Mouse (Mus musculus): ENCODE results near the gene Immp2l. TPM values are rescaled to one million over a fixed set of nuclear protein-coding genes. Genes with fewer than 3 reads are reported as not detected.

Gene Immp2l
- total RNA-seq, 2 experiments from 2014 or later: 0.37 to 1.5 TPM

DNA sequence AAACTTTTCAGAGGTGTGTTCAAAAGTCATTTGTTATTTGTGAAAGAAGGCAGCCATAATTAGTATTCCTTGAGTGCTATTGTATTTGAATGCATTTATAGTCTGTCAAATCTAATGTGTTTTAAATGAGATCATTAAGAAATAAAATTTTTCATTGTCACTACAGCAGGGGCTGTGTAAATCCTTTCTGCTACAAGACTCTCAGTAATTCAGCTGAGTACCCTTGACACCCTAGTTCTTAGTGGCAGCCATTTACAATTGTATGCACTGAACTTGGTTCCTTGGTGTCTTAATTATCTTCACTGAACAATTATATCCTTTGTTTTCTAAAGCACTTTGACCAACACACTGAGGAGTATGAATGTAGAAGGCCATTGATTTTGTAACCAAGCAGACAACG is 146.2 kb downstream of the Immp2l start:
- no peak for ATAC-seq (ENCODE audit: poor library complexity, severe bottlenecking)

DNA sequence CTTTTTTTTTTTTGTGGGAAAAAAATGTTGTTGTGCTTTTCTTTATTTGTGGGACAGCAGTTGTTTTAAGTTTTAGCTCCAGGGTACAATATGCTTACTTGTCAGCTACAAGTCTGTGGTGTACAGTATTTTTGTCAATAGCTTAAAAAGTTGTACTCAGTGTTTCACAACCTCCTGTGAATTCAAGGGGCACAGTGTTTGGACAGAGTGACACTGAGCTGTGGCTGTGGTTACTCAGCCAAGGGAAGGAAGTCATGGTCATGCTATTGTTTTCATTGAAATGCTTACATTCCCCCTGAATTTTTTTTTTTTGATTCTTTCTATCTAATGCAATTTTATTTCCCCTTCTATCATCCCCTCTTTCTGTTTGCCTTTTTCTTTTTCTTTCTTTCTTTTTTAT is 159.0 kb downstream of the Immp2l start:
- peak; percentile 43; the same call in 1 of the 2 replicates for ATAC-seq (ENCODE audit: poor library complexity, severe bottlenecking)

DNA sequence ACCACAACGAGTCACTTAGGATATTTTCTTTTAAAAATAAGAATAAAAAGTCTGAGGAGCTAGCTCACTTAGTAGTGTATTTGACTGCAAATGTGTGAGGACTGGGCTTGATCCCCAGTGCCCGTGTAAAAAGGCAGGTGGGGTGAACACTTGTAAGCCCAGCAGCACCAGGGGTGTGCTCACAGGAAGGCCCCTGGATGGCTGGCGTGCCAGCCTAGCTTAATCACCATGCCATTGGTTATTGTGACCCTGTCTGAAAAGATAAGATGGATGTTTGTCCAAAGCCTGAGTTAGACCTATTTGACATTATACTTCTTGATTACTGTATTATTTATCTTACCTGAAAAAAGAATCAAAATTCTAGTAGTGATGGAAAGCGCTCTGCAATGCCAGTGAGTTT is 161.2 kb downstream of the Immp2l start:
- ATAC-seq (ENCODE audit: poor library complexity, severe bottlenecking): no peak

DNA sequence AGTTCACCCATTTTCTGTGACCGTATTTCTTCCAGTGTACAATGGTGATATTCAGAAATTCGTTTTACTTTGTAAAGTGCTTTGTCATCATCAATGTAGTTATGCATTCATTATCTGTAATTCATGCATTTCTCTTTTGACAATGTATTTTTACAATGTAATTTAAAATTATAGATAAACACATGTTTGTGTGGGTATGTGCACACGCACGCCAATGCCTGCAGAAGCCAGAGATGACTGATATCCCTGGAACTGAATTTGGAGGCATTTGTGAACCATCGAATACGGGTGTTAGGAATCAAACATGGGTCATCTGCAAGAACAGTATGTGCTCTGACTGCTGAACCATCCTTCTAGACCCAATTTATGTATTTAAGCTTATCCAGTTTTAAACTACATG is 161.6 kb downstream of the Immp2l start:
- ATAC-seq (ENCODE audit: poor library complexity, severe bottlenecking): no peak

DNA sequence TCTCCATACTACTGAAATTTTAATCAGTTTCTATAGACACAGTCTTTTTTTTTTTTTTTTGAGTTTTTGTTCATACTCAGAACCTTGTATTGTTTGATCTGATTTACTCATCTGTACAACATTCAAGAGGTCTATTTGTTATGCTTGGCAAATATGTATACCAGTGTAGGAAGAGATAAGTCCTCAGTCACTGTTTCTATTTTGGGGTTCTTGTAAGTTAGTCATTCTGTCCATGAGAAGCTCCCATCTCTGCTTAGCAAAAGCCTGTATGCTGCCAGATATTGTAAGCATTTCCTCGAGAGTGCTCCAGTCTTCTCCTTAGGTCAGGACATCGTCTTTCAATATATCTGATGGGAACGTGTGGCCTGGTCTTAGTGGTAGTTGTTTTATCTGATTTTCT is 168.9 kb downstream of the Immp2l start:
- ATAC-seq (ENCODE audit: poor library complexity, severe bottlenecking): no peak

DNA sequence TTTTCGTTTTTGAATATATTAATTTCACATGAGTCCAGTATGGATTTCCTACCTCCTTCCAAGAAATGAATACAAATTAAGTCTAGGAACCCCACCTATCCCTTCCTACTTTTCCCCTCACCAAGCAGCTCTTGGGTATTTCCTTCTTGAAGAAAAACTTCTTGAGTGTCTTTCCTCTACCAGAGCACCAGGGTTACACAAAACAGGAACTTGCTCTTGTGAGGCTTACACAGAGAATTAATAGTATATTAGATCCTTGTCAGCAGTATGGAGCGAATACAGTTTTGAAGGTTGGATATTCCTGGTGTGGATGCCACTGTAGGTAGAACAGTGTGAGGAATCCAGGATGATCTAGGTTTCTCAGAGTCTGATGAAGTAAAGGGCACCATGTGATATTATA is 172.5 kb downstream of the Immp2l start:
- no peak for ATAC-seq (ENCODE audit: poor library complexity, severe bottlenecking)

DNA sequence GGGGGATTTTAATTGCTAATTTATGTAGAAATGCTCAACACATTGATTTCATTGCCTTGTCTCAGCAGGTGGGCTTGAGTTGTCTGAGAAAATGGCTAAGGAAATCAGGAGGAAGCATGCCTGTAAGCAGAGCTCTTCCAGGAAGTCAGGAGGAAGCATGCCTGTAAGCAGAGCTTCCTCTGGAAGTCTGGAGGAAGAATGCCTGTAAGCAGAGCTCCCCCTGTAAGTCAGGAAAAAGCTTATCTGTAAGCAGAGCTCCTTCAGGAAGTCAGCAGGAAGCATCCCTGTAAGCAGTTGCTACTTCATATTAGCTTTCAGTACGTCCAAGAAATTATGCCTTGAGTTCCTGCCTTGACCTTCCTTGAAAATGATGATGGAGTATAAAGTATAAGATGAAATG is 191.3 kb downstream of the Immp2l start:
- ATAC-seq (ENCODE audit: poor library complexity, severe bottlenecking): no peak

DNA sequence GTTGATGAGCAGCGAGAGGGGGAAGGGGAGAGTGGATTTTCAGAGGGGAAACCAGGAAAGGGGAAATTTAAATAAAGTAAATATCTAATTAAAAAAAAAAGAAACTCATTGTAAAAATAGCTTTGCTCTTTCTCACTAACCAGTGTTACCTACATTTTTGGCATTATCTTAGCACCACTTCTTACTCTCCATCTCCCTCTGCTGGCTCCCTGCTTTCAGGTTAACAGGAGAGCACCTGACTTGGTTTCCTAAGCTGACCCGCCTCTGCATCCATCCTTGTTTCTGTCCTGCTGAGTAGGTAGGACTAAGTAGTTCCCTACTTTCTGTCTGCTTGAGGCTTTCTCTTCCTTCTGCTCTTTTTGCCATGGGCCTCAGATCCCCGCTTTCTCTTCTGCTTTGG is 198.0 kb downstream of the Immp2l start:
- ATAC-seq (ENCODE audit: poor library complexity, severe bottlenecking): no peak

DNA sequence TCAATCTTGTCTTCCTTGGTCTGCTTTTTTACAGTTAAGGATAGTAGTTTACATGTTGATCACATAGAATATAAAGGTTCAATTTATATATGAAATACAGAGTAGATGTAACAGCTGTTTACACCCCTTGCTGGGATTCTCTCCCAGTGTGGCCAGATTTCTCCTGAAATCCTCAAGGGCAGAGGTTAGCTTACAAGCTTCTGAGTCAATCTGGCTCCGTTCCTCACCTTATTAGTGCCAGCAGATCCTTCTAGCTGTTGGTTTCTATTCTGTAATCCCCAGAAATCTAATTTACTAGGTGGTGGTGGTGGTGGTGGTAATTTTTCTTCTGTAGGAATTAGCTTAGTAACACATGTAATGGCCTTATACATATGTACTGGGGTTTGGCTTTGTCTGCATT is 199.8 kb downstream of the Immp2l start:
- ATAC-seq (ENCODE audit: poor library complexity, severe bottlenecking): no peak

DNA sequence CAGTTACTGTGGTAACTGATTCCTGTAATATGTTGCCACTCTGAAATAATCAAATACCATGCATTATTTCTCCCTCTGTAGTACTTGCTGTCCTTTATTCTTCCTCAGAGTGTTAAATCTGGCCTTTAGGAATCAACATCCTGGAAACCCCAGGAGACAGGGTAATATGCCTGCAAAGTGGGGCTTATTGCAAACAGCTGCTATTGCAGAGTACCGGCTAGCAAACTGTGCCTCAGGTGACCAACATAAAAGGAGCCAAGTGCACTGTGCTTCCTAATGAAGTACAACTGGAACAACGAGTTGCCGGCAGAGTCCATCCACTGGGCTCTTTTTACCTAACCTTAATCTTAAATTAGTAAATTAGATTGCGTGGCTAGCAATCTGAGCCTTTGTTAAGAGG is 200.6 kb downstream of the Immp2l start:
- ATAC-seq (ENCODE audit: poor library complexity, severe bottlenecking): no peak

DNA sequence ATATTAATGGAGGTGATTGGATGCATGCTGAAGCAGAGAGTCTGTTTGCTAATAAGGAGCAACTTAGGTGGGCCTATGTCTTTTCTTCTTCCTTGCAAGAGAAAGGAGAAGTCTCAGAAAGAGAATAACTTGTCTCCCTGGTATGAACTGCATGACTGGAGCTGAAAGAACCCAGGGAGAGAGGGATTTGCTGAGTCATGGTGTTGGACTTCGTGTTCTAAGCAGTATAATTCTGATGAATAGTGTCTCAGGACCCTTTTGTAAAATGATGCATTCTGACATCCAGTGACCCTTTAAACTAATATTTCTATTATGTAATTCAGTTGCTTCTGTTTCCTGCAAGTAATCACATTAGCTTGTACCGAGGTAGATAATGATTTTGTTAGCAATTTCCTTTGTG is 208.1 kb downstream of the Immp2l start:
- ATAC-seq (ENCODE audit: poor library complexity, severe bottlenecking): no peak

DNA sequence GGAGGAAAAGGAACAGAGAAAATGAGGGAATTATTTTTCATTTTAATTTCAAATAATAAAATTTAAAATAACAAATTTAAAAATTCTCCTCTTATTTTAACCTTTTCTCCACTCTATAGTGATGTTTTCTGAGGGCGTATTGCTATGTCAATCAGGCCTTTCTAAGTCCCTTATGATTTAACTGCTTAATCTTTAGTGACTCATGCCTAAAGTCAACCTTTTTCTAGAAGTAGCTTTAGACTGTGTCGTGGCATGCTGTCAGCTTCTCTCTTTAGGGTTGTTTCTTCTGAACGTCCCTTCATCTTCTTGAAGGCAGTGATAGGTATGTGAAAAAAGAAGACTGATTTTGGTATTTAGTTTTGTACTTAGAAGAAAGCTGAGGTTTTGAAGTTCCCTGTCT is 214.0 kb downstream of the Immp2l start:
- no peak for ATAC-seq (ENCODE audit: poor library complexity, severe bottlenecking)

DNA sequence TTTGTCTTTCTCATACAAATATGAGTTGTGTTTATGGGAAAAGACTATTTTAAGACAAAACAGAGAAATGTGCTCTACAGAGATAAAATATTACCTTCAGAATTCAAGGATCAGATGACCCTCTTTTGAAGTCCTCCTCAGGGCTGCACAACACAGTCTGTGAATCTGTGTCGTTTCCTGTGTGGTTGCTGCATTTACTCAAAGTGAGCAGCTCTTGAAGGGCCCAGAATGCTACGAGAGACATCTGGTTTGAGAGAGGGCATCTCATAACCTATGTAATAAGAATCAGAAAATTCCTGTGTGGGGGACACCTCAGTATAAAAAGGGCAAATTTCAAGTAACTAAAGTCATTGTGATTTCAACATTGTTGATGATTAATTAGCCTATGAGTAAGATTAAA is 217.3 kb downstream of the Immp2l start:
- ATAC-seq (ENCODE audit: poor library complexity, severe bottlenecking): no peak

DNA sequence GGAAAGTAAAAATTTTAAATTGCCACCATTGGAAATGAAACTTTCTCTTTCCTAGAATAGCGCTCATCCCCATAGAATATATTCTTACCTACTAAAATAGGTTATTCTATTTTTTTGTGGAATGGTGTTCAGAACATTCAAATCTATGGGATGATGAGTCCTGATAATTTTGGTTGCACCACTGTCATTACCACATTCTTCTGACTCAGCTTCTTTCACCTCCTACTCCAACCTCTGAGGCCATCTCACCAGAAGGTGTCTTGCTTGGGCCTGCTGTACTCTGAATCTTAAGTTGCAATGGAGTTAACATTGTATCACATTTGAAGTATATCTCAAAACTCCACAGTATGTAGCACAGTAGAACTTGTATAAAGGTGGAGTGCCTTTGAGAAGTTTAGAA is 224.4 kb downstream of the Immp2l start:
- ATAC-seq (ENCODE audit: poor library complexity, severe bottlenecking): no peak

DNA sequence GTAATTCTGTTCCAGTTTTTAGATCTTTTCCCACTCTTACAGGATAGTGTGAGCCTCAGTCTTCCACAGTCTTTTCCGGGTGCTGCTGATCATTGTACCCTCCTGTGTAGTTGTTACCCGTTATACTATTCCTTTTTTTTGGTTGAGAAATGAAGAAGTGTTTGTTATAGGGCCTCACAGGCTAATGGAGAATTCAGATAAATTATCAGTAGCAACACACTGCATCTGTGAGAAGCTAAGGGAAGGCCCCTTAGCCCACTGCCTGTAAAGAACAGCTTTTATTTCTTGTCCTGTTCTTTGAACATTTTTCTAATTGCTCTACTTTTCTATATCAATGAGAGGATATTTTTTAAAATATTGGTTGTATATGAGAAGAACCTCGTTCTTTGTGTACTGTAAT is 226.2 kb downstream of the Immp2l start:
- ATAC-seq (ENCODE audit: poor library complexity, severe bottlenecking): no peak

DNA sequence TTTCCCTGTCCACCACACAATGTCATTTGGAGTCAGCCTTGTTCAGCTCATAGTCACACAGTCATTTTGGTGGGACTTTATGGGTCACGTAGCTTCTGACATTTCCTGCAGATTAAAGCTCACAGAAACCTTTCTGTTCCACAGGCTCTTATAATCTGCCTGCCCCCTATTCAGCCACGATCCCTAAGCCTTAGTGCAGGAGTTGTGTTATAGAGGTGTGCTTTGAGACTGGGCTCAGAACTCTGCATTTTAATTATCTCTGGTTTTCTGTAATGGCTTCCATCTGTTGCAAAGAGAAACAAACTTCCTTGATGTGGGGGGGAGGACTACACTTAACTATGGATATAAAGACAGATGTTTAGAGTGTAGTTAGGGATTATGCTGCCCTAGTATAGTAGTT is 234.0 kb downstream of the Immp2l start:
- no peak for ATAC-seq (ENCODE audit: poor library complexity, severe bottlenecking)

DNA sequence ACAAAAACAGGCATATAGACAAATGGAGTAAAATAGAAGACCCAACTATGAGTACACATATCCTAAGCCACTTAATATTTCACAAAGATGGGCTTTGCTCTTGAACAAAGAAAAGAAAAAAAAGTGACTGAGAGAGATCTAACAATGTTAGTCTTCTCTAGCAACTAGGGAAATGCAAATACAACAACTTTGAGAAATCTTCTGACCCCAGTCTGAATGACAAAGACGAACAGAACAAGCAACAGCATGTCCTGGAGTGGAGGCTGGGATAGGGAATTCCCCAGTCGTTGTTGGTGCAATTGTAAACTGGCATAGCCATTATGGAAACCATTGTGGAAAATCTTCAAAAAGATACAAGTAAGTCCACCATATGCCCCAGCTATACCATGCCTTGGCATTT is 235.7 kb downstream of the Immp2l start:
- ATAC-seq (ENCODE audit: poor library complexity, severe bottlenecking): no peak

DNA sequence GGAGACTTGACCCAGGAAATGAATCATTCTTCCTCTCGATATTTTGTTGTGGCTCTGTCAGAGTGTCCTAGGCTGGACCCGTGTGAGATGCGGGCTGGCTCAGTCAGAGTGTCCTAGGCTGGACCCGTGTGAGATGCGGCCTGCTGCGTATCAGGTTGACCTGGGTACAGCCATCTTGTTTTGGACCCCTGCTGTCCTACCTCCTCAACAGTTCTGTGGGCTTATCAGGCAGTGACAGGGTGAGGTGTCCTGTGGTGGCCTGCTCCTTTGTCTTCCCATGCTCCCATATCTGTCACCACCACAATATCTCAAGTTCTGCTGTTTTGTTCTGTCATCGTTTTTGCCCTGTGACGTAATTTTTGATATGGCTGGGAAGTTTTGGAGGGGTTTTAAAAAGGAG is 250.2 kb downstream of the Immp2l start:
- no peak for ATAC-seq (ENCODE audit: poor library complexity, severe bottlenecking)

DNA sequence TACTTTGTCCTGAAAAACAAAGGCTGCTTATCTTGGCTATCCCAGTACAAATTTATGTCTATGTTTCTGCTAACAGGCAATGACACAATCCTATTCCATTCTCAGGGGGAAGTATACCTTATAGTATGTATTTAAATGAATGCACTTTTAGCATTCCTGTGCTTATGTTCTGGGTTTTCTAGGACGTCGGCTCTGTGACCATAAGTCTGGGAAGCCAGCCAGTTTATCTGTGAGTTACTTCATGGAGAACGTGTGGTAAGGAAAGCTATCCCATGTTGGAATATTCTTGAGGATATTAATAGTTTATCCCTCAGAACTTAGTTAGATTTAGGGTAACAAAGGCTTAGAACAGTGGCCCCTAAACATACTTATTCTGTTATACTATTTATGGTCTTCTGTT is 251.5 kb downstream of the Immp2l start:
- ATAC-seq (ENCODE audit: poor library complexity, severe bottlenecking): no peak

DNA sequence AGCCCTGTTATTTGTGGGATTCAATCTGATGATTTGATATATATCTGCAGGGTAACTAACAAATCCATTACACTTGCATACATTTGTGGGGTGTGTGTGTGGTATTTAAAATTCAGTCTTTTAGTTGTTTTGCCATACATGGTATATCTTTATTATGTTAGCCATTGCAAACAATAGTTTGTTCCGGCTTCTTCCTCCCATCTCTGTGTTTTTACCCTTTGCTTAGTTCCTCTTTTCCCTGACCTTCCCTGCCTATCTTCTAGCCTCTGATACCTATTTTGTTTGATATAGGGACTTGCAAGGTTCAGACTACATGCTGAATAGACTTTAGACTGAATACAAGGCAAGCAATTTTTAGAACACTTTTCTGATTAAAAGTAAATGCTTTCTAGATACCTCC is 254.0 kb downstream of the Immp2l start:
- no peak for ATAC-seq (ENCODE audit: poor library complexity, severe bottlenecking)

DNA sequence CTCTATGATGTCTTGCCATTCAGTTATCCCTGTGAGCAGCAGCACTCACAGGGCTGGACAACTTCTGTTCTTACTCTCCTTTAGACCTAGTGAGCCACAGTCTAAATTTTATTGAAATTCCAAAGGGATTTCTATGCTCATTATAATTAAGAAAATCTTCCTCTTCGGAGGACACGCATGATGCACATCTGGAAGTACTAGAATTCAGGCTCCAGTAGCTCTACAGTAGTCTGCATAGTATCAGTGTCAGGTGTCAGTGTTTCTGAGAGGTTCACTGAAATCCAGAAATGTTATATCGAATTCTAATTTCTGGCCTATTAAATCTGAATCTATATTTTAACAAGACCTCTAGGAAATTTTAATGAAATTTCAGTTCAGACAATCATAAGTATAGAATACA is 265.2 kb downstream of the Immp2l start:
- ATAC-seq (ENCODE audit: poor library complexity, severe bottlenecking): no peak

DNA sequence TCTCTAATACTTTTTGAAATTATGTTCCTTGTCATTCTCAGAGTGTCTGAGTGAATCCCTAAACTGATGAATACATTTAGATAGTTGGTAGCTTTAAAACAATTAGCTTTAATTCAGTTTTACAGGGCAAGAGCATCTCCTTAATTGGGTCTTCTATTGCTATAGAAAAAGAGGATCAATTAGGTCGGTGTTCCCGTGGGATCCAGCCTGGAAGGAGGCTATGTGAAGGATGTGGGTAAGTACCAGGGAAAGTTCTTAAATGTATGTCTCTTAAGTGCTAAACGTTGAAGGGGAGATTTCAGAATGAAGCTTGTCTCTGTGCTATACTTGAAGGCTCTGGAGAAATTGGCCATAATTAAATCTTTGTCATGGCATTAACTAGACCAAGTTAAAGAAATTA is 283.1 kb downstream of the Immp2l start:
- no peak for ATAC-seq (ENCODE audit: poor library complexity, severe bottlenecking)

DNA sequence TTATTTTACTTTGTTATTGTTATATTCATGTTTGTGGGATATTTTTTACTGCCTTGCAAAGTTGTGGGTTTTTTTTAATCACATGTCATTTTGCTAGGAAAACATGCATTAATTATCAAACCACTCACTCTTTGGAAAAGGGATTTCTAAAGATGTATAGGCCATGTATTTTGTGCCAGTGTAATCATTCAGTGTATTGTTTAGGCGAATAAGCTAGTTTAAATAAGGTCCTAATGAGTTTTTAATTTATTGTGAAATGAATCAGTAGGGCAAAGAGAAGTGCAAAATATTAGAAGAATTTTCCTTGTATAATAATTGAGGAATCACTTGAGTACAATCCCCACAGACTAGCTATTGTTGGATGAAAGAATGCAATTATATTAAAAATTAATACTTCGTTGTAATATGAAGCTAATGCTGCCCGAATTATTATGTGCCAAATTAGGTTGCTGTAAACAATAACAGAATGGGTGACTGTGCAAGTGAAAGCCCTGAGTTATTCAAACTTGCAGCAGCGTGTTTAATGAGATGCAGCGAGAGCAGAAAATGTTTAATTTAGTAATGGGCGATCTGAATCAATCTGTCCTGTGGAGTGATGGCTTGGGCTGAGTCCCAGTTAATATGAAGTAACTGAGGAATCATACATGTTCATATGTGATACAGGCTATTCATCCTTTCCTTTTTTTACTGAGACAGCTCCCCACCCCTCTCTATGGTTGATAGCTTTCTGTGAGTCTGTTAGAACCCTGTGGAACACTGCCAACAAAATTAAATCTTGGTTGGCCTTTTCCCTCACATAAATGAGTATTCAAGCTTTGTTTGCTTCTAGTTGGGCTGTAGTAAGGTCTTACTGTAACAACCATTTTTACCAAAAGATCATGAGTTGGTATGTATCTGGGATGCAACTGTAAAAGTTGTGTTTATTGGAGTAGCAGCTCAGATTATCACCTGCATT is 285.1 kb downstream of the Immp2l start:
- ATAC-seq (ENCODE audit: poor library complexity, severe bottlenecking): no peak
